Mouse (Mus musculus): Measurements from ENCODE around the gene Rad54l. TPM values are rescaled to one million over a fixed set of nuclear protein-coding genes. Genes with fewer than 3 reads are reported as not detected.
A peak's percentile ranks its signal among the peaks of the same experiment; 100 is the strongest.

The Rad54l gene
- polyA plus RNA-seq, 1 experiment from 2014 or later = 31.3 TPM

- 4% methylated on average over 7 of the region's 7 CpGs for WGBS
- H3K9ac ChIP-seq (ENCODE audit: low read length) = peak overlapping the region; percentile 88
- no peaks in the 10 kb centered on the region for H3K9me3 ChIP-seq (ENCODE audit: control insufficient read depth, low read length)
- peaks cover 11% of the 10 kb centered on the region for H3K4me1 ChIP-seq (replicated peaks; ENCODE audit: control insufficient read depth, insufficient read depth, low read length)
- no peak for ATAC-seq (ENCODE audit: low read depth)
- H3K4me3 ChIP-seq (ENCODE audit: low read length) = peak overlapping the region; percentile 79
- peak overlapping the region; percentile 96 for H3K4me2 ChIP-seq (ENCODE audit: low read depth, low read length)
- no peak overlapping the region for H3K27ac ChIP-seq (ENCODE audit: low read length)
- H3K27me3 ChIP-seq (ENCODE audit: control insufficient read depth, insufficient read depth, low read depth, low read length) = no peaks in the 10 kb centered on the region
- no peaks in the 10 kb centered on the region for H3K36me3 ChIP-seq (ENCODE audit: control insufficient read depth, insufficient read depth, low read length)
These were observed 19.9 kb upstream of the Rad54l start for GRCm38 (mm10) chr4:116143317-116143811.

DNA sequence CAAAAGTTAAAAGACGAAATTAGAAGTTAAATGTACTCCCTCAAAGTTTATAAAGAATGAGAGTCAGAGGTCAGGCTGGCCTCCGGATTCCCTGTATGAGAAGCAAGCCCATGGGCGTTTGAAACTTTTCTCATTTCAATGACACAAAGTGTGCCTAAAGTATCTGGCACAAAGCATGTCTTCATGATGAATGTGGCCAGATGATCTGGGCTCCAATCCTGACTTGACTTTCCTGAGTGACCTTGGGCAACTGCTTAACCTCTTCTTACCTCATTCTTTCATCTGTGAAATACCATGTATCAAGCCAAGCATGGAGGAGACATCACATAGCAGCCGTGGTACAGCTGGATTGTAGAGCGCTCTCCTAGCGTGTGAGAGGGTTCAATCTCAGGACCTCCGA, 18.8 kb upstream of the Rad54l start:
- Histone ChIP-seq H3K27me3 (ENCODE audit: control insufficient read depth, insufficient read depth, low read depth, low read length) (no peaks in the 10 kb centered on the region), H3K9ac (ENCODE audit: low read length) (no peak overlapping the region), H3K9me3 (ENCODE audit: control insufficient read depth, low read length) (no peaks in the 10 kb centered on the region), H3K27ac (ENCODE audit: low read length) (no peak overlapping the region), H3K4me2 (ENCODE audit: low read depth, low read length) (no peak overlapping the region), H3K36me3 (ENCODE audit: control insufficient read depth, insufficient read depth, low read length) (no peaks in the 10 kb centered on the region), H3K4me1 (replicated peaks; ENCODE audit: control insufficient read depth, insufficient read depth, low read length) (peaks cover 11% of the 10 kb centered on the region), H3K4me3 (ENCODE audit: low read length) (no peak overlapping the region)
- WGBS = 69% methylated on average over 7 of the region's 7 CpGs
- ATAC-seq (ENCODE audit: low read depth) = no peak

DNA sequence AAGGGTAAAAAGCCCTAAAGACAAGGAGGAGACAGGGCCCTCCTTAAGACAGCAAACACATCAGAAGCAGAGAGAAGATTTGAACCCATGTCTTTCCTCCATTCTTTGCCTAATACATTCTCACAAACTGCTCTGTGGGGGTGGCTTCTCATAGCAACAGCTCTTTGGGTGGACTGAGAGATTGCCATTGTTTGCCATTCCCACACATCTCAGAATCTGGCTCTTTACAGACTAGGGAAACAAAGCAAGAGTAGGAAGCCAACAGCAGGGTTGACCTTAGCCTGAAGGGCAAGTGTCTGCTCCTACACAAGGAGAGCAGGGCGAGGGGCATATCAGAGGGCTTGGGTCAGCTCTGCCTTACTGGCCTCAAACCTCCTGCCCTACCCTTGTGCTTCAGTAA, 18.2 kb upstream of the Rad54l start:
- no peak overlapping the region for H3K4me2 ChIP-seq (ENCODE audit: low read depth, low read length)
- 65% methylated on average over 1 of the region's 1 CpGs for WGBS
- no peaks in the 10 kb centered on the region for H3K9me3 ChIP-seq (ENCODE audit: control insufficient read depth, low read length)
- H3K27me3 ChIP-seq (ENCODE audit: control insufficient read depth, insufficient read depth, low read depth, low read length) = no peaks in the 10 kb centered on the region
- no peak overlapping the region for H3K27ac ChIP-seq (ENCODE audit: low read length)
- no peak overlapping the region for H3K4me3 ChIP-seq (ENCODE audit: low read length)
- no peaks in the 10 kb centered on the region for H3K36me3 ChIP-seq (ENCODE audit: control insufficient read depth, insufficient read depth, low read length)
- no peak for ATAC-seq (ENCODE audit: low read depth)
- H3K9ac ChIP-seq (ENCODE audit: low read length) = no peak overlapping the region
- H3K4me1 ChIP-seq (replicated peaks; ENCODE audit: control insufficient read depth, insufficient read depth, low read length) = peaks cover 11% of the 10 kb centered on the region

DNA sequence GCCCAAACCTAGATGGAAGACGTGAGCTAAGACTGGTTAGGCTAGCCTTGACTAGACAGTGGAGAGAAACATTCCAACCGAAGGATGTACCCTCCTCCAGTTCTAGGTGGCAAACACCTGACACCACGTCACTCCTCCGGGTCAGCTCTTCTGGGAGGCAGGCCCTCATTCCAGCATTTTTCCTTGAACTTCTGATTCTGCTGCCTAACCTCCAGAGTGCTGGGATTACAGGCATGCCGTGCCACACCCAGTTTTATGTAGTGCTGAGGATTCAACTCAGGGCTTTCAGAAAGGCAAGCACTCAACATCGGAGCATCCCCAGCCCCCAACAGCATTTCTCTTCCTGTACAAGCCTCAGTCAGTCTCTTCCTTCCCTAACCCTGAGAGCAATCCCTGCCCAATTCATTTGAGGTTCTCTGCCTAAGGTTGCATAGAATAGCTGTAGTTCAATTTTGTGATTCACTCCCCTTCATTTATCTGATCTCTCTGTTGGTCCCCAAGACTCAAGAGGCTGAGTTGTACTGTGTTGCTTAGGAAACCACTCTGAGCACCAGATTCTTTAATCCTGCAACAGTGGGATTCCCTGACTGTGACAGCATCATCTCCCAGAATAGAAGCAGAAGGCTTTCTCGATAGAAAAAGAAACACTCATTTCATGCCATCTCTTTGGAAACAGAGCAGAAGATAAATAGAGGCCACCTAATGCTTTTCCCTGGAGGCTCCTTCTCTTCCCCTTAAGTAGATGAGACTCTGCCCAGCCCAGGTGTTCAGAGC, 17.5 kb upstream of the Rad54l start:
- H3K4me1 ChIP-seq (replicated peaks; ENCODE audit: control insufficient read depth, insufficient read depth, low read length) = peaks cover 11% of the 10 kb centered on the region
- no peak overlapping the region for H3K4me2 ChIP-seq (ENCODE audit: low read depth, low read length)
- no peak overlapping the region for H3K4me3 ChIP-seq (ENCODE audit: low read length)
- H3K27me3 ChIP-seq (ENCODE audit: control insufficient read depth, insufficient read depth, low read depth, low read length) = no peaks in the 10 kb centered on the region
- H3K9me3 ChIP-seq (ENCODE audit: control insufficient read depth, low read length) = no peaks in the 10 kb centered on the region
- no peak for ATAC-seq (ENCODE audit: low read depth)
- no peaks in the 10 kb centered on the region for H3K36me3 ChIP-seq (ENCODE audit: control insufficient read depth, insufficient read depth, low read length)
- H3K27ac ChIP-seq (ENCODE audit: low read length) = no peak overlapping the region
- no peak overlapping the region for H3K9ac ChIP-seq (ENCODE audit: low read length)
- WGBS = 74% methylated on average over 7 of the region's 7 CpGs

GRCm38 (mm10) chr4:116137421-116137996, 14.0 kb upstream of the Rad54l start:
- Histone ChIP-seq H3K4me2 (ENCODE audit: low read depth, low read length) (no peak overlapping the region), H3K9ac (ENCODE audit: low read length) (no peak overlapping the region), H3K27ac (ENCODE audit: low read length) (no peak overlapping the region), H3K36me3 (ENCODE audit: control insufficient read depth, insufficient read depth, low read length) (no peaks in the 10 kb centered on the region), H3K9me3 (ENCODE audit: control insufficient read depth, low read length) (no peaks in the 10 kb centered on the region), H3K4me3 (ENCODE audit: low read length) (no peak overlapping the region), H3K4me1 (replicated peaks; ENCODE audit: control insufficient read depth, insufficient read depth, low read length) (no peaks in the 10 kb centered on the region), H3K27me3 (ENCODE audit: control insufficient read depth, insufficient read depth, low read depth, low read length) (no peaks in the 10 kb centered on the region)
- ATAC-seq (ENCODE audit: low read depth) = no peak
- WGBS = 48% methylated on average over 13 of the region's 13 CpGs

DNA sequence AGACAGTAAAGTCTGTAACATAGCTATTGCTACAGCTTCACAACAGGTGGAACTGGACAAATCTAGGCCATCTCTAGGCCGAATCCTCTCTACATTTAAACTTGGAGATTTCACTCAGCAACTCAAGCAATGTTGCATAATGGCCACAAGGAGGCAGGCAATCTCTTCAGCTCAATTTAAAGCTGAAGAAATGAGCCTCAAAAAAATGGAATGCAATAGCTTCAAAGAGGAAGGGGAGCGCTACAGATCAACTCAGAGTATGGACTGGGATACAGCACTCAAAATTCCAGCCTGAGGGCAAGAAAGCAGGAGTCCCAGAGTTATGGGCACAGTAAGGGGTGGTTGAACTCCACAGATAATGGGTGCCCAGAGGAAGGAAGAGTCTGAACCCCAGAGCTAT, 11.5 kb upstream of the Rad54l start:
- H3K27ac ChIP-seq (ENCODE audit: low read length) = no peak overlapping the region
- no peak overlapping the region for H3K4me2 ChIP-seq (ENCODE audit: low read depth, low read length)
- H3K9me3 ChIP-seq (ENCODE audit: control insufficient read depth, low read length) = no peaks in the 10 kb centered on the region
- H3K4me3 ChIP-seq (ENCODE audit: low read length) = no peak overlapping the region
- no peak overlapping the region for H3K9ac ChIP-seq (ENCODE audit: low read length)
- no peaks in the 10 kb centered on the region for H3K36me3 ChIP-seq (ENCODE audit: control insufficient read depth, insufficient read depth, low read length)
- H3K27me3 ChIP-seq (ENCODE audit: control insufficient read depth, insufficient read depth, low read depth, low read length) = no peaks in the 10 kb centered on the region
- peak; percentile 43; the same call in 1 of the 2 replicates for ATAC-seq (ENCODE audit: low read depth)
- H3K4me1 ChIP-seq (replicated peaks; ENCODE audit: control insufficient read depth, insufficient read depth, low read length) = no peaks in the 10 kb centered on the region
- WGBS = 19% methylated on average over 2 of the region's 2 CpGs

- H3K4me1 ChIP-seq (replicated peaks; ENCODE audit: control insufficient read depth, insufficient read depth, low read length) = no peaks in the 10 kb centered on the region
- ATAC-seq (ENCODE audit: low read depth) = no peak
- WGBS = 85% methylated on average over 4 of the region's 4 CpGs
- no peak overlapping the region for H3K4me2 ChIP-seq (ENCODE audit: low read depth, low read length)
- no peaks in the 10 kb centered on the region for H3K36me3 ChIP-seq (ENCODE audit: control insufficient read depth, insufficient read depth, low read length)
- no peak overlapping the region for H3K4me3 ChIP-seq (ENCODE audit: low read length)
- H3K9me3 ChIP-seq (ENCODE audit: control insufficient read depth, low read length) = no peaks in the 10 kb centered on the region
- no peak overlapping the region for H3K27ac ChIP-seq (ENCODE audit: low read length)
- H3K9ac ChIP-seq (ENCODE audit: low read length) = no peak overlapping the region
- H3K27me3 ChIP-seq (ENCODE audit: control insufficient read depth, insufficient read depth, low read depth, low read length) = no peaks in the 10 kb centered on the region
These were observed 9.6 kb upstream of the Rad54l start for GRCm38 (mm10) chr4:116133126-116133525.

DNA sequence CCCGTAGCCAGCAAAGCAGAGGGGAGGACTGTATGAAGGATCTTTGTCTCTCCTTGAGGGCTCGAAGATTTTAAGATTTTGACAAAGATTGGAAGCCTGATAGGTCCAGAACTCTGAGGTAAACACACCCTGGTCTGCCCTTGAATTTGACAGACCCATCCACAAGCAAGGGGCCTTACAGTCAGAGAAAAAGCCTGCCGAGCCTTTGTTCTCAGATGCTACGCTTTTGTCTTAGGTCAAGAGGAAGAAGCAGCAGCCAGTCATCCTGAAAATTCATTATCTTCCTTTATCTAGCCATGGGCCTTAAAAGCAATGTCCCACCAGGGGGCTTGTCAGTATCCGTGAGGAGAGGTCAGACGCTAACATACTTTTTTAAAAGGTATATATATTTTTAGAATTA, 4.5 kb upstream of the Rad54l start:
- Histone ChIP-seq H3K9me3 (ENCODE audit: control insufficient read depth, low read length) (no peaks in the 10 kb centered on the region), H3K4me2 (ENCODE audit: low read depth, low read length) (no peak overlapping the region), H3K9ac (ENCODE audit: low read length) (no peak overlapping the region), H3K4me3 (ENCODE audit: low read length) (no peak overlapping the region), H3K4me1 (replicated peaks; ENCODE audit: control insufficient read depth, insufficient read depth, low read length) (peaks cover 6% of the 10 kb centered on the region), H3K27me3 (ENCODE audit: control insufficient read depth, insufficient read depth, low read depth, low read length) (no peaks in the 10 kb centered on the region), H3K27ac (ENCODE audit: low read length) (no peak overlapping the region), H3K36me3 (ENCODE audit: control insufficient read depth, insufficient read depth, low read length) (no peaks in the 10 kb centered on the region)
- WGBS = 74% methylated on average over 6 of the region's 6 CpGs
- ATAC-seq (ENCODE audit: low read depth) = no peak

GRCm38 (mm10) chr4:116125803-116126386, 2.4 kb upstream of the Rad54l start:
- H3K27ac ChIP-seq (ENCODE audit: low read length) = no peak overlapping the region
- no peak for ATAC-seq (ENCODE audit: low read depth)
- no peak overlapping the region for H3K4me2 ChIP-seq (ENCODE audit: low read depth, low read length)
- H3K9ac ChIP-seq (ENCODE audit: low read length) = no peak overlapping the region
- H3K27me3 ChIP-seq (ENCODE audit: control insufficient read depth, insufficient read depth, low read depth, low read length) = no peaks in the 10 kb centered on the region
- H3K4me3 ChIP-seq (ENCODE audit: low read length) = no peak overlapping the region
- WGBS = 85% methylated on average over 4 of the region's 4 CpGs
- H3K9me3 ChIP-seq (ENCODE audit: control insufficient read depth, low read length) = no peaks in the 10 kb centered on the region
- H3K36me3 ChIP-seq (ENCODE audit: control insufficient read depth, insufficient read depth, low read length) = no peaks in the 10 kb centered on the region
- peaks cover 9% of the 10 kb centered on the region for H3K4me1 ChIP-seq (replicated peaks; ENCODE audit: control insufficient read depth, insufficient read depth, low read length)
